Mouse (Mus musculus): ENCODE data around the gene Adamts6.
A peak's percentile ranks its signal among the peaks of the same experiment; 100 is the strongest.

The Adamts6 gene

DNA sequence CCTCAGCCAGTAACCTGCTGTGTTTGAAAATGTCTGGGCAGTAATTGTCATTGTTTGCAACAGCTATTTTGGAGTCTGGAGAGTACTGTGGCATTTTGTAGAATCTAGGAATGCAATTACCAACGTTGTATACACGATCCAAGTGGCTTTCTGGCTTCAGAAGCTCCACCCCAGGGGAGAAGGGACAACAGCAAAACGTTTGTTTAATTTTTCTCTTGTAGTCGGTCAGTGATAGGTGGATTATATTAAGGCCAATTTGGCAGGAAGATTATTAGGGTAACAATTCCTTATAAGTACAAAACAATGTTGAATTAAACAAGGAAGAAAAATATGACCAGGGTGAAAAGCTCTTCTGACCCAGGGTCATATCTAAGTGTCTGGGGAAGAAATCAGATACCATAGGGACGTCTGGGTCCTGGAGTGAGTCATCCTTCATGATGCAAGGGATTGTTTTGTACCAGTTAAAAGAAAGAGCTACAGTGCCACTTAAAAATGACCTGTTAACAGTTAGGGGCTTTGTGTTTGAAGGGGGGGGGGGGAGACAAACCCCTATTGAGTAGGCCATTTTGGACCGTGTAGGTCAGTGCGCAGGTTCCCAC is 229.2 kb downstream of the Adamts6 start:
- DNase-seq (ENCODE audit: low read depth, low spot score) = no peak

DNA sequence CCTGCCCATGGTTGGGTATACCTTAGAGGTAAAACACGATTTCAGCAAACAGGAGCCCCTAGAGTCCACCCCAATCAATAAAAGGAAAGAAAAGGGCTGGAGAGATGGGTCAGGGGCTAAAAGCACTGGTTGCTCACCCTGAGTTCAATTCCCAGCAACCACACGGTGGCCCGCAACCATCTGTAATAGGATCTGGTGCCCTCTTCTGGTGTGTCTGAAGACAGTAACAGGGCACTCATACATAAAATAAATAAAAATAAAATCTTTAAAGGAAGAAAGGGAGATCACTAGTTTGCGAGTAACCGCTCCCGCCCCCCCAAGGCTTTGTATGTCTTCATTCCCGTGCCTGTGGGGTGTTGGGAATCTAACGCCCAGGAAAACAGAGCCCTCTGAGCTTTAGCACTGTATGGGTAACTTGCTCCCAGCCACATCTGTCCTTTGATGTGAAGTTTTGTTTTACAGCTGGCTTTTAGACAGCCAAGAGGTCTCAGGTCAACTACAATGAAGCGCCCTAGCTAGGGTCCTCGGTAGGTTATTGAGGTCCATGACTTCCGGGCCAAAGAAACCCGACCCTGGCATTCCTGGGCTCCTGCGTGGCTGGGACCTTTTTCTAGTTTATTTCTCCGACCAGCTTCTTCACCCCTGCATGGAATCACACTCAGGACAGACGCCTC is 230.1 kb downstream of the Adamts6 start:
- DNase-seq (ENCODE audit: low read depth, low spot score) = no peak

DNA sequence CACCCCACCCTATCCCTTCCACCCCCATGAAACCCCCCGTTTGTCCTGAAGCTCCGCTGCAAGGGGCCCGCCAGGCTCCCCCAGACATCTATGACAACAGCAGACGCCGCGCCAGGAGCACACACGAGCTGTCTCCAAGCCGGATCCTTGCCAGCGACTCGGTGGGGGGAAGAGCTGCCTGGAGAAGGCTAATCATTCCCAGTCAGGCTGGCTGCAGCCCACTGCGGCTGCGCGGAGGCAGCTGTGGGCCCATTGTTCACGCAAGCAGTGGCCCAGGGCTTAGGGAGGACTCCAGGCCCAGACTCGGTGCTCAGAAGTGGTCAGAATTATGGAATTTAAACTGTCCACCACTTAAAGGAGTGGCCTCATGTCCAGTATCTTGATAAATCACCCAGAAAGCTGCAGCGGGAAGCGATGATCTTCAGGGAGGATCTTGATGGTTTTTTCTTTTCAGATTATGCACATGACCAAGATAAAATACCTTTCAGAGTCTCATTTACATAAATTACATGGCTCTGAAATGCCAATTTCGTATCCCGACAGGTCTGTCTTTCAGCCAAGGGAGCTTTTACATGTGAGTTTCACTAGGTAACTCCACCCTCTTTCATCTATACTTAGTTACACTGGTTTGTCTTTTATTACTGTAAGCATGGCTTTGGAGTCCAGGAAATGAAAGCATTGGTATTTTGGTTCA is 230.8 kb downstream of the Adamts6 start:
- DNase-seq (ENCODE audit: low read depth, low spot score) = peak; percentile 83

- no peak for DNase-seq (ENCODE audit: low read depth, low spot score)
Measured at GRCm38 (mm10) chr13:104519006-104519695, 231.5 kb downstream of the Adamts6 start.

DNA sequence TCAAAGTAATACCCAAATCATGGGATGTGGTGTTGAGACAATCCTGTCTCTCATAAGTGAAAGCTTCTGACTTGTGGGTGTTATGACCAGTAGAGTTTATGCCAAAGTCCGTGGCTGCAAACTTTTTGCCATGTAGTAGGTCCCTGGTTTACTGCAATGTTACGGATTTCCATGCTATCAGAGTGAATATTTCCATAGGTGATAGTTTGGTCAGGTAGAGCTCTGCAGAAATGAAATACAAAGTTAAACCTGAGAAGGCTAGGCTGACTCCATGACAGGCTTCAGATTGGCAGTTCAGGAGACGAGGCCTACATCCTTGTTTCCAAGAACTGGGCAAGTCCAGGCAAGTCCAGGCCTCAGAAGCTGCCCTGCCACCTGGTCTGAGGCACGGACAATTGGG is 232.3 kb downstream of the Adamts6 start:
- no peak for DNase-seq (ENCODE audit: low read depth, low spot score)

DNA sequence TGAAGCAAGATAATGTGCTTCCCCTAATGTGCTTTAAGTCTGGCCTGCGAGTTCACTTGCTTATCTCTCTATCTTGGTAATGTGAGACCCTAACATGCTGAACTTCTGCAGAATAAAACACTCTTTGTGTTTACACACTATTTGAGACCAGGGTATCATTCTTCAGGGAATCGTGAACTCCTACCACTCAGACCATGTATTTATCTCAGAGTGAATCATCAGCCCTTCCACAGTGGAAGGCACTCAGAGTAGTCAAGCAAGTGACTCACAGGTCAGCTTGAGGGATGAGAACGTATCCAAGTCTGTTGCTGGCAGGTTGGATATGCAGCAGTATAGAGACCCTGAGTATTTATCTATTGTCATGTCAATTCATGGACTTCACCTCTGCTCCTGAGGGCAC is 232.8 kb downstream of the Adamts6 start:
- DNase-seq (ENCODE audit: low read depth, low spot score) = no peak

- DNase-seq (ENCODE audit: low read depth, low spot score) = no peak
Measured at GRCm38 (mm10) chr13:104521532-104521931, 233.9 kb downstream of the Adamts6 start.

DNA sequence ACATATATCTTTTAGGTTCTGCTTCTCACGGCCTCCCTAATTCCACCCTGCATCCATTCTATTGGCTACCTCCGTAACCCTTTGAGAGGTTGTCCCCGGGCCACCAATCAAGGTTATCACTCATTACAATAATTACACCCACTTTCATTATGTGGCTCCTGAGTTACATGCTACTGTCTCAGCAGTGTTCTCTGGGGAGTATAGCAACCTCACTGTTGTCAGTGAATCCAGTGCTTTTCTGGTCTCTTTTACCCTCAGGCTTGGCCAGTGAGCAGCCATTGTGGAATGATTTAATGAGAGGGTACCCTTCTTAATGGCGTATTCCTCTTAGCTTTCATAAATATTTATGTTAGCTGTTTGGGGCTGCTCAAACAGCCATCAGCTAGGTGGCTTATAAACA is 238.0 kb downstream of the Adamts6 start:
- DNase-seq (ENCODE audit: low read depth, low spot score) = no peak

GRCm38 (mm10) chr13:104529238-104529637 is 241.6 kb downstream of the Adamts6 start:
- no peak for DNase-seq (ENCODE audit: low read depth, low spot score)

DNA sequence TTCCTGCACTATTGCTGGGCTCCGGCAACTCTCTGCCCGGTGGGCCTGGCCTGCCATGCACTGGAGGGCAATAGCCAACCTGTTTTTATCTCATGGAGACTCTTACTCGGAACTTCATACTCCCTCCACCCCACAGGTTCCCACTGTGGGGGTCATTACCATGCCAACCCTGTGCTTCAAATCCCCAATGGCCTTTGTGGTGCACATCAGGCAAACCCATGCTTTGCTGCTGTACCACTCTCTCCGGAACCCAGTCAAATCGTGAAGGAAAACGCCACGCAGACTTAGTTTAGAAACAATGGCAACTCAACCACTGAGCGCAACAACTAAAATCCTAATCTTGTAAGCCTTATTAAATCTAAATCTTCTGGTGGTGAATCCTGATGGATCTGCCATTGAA is 244.2 kb downstream of the Adamts6 start:
- no peak for DNase-seq (ENCODE audit: low read depth, low spot score)

- DNase-seq (ENCODE audit: low read depth, low spot score) = no peak
Measured at GRCm38 (mm10) chr13:104532723-104533122, 245.1 kb downstream of the Adamts6 start.

GRCm38 (mm10) chr13:104533806-104534495 is 246.3 kb downstream of the Adamts6 start:
- no peak for DNase-seq (ENCODE audit: low read depth, low spot score)

DNA sequence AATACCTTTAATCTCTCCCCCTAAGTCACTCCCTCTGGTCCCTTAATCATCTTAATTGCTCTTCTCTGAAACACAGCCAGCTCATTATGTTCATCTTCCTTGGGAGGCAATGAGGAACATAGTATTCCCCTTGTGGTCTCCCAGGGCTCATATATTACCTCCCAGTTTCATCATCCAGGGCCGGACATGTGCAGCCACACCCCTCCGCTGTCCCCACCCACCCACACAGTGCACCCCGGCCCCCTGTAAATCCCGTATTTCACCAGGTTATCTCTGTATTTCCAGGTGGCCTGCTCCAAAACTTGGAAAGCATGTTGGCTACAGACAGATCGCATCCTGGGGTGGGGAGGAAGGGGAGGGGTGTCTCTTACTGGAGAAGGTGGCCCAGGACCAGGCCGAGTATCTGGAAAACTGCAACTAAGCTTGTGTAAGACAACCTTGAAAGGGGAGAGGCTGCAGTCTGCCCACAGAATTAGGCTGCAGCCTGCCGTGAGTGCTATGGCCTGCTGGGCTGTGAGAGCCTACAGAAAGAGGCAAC is 253.3 kb downstream of the Adamts6 start:
- no peak for DNase-seq (ENCODE audit: low read depth, low spot score)

DNA sequence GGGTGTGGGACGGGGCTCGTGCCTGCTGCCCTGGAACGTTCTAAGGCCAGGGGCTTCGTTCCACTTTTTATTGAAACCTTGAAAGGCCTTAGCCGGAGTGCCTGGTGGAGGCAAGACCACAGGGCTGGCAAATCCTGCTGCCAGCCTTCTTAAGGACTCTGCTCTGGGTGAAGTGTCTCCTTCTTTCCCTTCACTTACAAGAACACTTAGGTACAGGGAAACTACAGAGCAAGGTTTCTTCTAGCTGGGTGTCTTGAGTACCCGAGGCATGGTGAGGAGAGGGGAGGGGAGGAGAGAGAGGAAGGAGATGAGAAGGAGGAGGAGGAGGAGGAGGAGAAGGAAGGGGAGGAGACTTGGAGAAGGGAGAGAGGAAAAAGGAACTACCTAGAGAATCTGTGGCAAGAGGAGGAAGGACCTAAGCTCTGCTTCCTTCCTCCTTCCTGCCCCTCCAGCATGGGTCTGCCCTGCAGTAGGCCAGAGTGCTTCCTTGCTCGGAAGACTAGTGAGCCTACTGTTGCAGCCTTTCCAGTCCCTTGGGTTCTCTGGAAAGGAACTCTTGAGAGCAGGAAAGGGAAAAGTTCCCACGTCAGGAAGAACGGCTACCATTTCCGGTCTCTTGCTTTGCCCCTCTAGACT is 254.6 kb downstream of the Adamts6 start:
- DNase-seq (ENCODE audit: low read depth, low spot score) = no peak

GRCm38 (mm10) chr13:104542759-104543141 is 255.1 kb downstream of the Adamts6 start:
- no peak for DNase-seq (ENCODE audit: low read depth, low spot score)

All from embryo, embryonic 11.5 days (tissue).